ENCODE assay signal across 11 mouse cellular contexts in the genomic region with DNA sequence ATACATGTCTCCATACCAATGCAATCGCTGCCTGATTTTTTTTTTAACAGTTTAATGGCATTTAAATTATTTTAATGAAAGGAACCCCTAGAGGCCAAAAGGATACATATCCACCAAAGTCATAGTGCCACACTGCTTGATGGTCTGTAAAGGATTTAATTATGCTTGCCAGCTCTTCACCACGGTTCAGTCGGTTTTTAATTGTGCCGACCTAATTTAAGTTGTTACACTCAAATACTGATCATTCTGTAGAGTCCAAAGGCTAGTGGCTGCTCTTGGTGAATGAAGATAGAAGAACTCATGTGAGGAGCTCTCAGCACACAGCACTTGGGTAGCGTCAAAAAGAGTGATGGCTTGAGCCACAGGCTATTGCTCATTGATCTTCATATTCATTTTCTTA.
"Had no signal": no experiment of that assay in that cellular context is flagged by ENCODE, and none has a peak within 500 bp of the region (broad histone marks: within the 10 kb centered on the region; RNA-seq: fewer than 3 reads in every experiment).

No protein-coding gene starts in this region.

- ATAC-seq: hindbrain, postnatal 0 days; midbrain, embryonic 13.5 days had no signal

- H3K9ac ChIP-seq: limb, embryonic 13.5 days; liver, embryonic 14.5 days; midbrain, embryonic 13.5 days; stomach, embryonic 15.5 days had no signal

- H3K4me3 ChIP-seq: limb, embryonic 13.5 days; midbrain, embryonic 13.5 days; myocyte; stomach, embryonic 15.5 days had no signal

- H3K36me3 ChIP-seq: midbrain, embryonic 13.5 days; stomach, embryonic 15.5 days had no signal

- H3K4me1 ChIP-seq: limb, embryonic 13.5 days; midbrain, embryonic 13.5 days; stomach, embryonic 15.5 days had no signal

- H3K4me2 ChIP-seq: limb, embryonic 13.5 days; midbrain, embryonic 13.5 days; stomach, embryonic 15.5 days had no signal

- DNase-seq: left cerebral cortex, postnatal 4 days; lung, adult 18-20 months; right cerebral cortex, postnatal 14 days; thymus, adult 2 months; thymus, postnatal 25 days had no signal

- H3K27ac ChIP-seq: hindbrain, postnatal 0 days; limb, embryonic 13.5 days; liver, embryonic 14.5 days; midbrain, embryonic 13.5 days; stomach, embryonic 15.5 days had no signal

- H3K27me3 ChIP-seq: limb, embryonic 13.5 days; midbrain, embryonic 13.5 days; stomach, embryonic 15.5 days had no signal

- H3K9me3 ChIP-seq: limb, embryonic 13.5 days; midbrain, embryonic 13.5 days; stomach, embryonic 15.5 days had no signal
